Mouse (Mus musculus) urinary bladder, postnatal 25 days (tissue): ENCODE measurements around the gene Ulk2.

Experiments
- DNase-seq: peaks from one replicate; pipeline ENCODE4 v3.0.0; 2022; ENCODE audit warnings: low spot score

Gene Ulk2

DNA sequence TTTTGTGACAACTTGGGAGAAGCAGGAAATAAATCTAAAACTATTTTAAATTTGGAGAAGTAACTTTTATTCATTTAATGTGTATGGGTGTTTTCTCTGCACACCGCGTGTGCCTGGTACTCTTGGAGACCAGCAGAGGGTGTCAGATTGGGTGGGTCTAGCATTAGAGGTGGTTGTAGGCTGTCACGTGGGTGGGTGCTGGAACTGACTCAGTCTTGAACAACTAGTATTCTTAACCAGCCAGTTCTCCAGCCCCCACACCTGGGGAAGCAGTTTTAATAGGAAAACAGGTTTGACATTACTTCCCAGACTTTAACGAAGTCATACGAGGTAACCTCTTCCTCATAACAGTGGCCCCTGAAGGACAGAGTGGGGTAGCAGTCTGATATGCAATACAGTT is 94.4 kb downstream of the Ulk2 start:
- no peak for DNase-seq

DNA sequence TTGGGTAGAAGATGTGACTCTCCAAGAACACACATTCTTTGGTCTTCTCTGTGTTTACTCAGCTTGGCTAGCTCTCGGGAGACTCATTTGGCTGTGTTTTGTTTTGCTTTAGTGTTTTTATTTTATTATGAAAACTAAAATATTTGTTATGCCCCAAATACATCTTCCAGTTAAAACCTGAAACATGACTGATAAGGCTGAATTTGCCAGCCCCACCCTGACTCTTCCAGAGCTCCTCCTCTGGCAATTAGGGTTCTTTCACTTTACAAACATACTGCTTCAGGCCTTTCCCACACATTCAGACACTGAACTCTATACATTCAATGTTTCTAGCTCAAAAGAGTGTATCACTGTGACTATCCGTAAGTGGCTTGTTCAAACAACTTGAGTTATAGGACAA is 97.7 kb downstream of the Ulk2 start:
- DNase-seq, result no peak

- DNase-seq, result no peak
Measured at GRCm38 (mm10) chr11:61751612-61752011, 103.3 kb downstream of the Ulk2 start.

DNA sequence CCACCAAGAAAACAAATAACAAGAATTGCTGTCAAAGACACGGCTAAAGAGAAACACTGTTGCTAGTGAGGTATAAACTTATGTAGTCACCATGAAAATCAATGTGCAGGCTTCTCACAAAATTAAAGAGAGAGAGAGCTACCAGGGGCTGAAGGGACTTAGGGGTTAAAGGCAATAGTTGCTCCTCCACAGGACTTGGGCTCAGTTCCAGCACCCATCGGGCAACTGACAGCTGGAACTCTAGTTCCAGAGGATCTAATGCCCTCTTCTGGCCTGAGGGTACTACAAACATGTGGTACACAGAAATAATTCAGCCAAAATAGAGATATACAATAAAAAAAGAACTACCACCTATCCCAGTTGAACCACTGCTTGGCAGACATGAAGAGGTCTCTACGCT is 107.7 kb downstream of the Ulk2 start:
- DNase-seq, result no peak

DNA sequence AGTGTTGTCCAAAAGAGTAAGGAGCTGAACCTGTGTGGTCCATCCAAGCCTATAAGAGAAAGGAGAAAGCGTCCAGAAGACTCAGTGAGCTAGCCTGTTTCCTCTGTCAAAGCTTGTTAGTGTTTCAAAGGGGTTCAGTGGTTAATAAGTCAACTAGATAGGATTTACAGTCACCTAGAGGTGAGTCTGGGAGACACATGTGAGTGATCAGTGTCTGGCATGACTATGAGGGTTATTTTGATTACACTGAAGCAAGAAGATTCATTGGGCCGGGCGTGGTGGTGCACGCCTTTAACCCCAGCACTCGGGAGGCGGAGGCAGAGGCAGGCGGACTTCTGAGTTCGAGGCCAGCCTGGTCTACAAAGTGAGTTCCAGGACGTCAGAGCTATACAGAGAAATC is 109.1 kb downstream of the Ulk2 start:
- DNase-seq, result no peak

GRCm38 (mm10) chr11:61744460-61744859 is 110.4 kb downstream of the Ulk2 start:
- DNase-seq, result no peak

DNA sequence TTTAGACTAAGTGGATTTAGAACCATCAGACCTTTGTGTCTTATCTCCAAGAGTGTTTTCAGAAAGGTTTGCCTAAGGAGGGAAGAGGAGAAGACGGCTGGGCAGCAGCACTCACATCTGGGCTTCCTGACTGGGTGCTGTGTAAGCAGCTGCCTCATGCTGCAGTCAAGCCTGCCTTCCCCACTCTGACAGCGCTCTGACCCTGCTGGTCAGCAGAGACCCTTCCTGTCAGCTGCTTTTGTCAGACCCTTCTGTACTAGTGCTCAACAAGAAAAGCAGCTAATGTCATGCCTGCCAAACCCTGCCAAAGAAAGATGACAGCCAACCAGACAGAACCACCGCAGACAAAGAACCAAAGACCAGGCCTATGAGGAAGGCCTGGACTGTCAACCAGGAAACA is 111.1 kb downstream of the Ulk2 start:
- no peak for DNase-seq

GRCm38 (mm10) chr11:61740500-61740899 is 114.4 kb downstream of the Ulk2 start:
- DNase-seq, result no peak

GRCm38 (mm10) chr11:61737290-61737689 is 117.6 kb downstream of the Ulk2 start:
- no peak for DNase-seq

GRCm38 (mm10) chr11:61732672-61733071 is 122.2 kb downstream of the Ulk2 start:
- no peak for DNase-seq

DNA sequence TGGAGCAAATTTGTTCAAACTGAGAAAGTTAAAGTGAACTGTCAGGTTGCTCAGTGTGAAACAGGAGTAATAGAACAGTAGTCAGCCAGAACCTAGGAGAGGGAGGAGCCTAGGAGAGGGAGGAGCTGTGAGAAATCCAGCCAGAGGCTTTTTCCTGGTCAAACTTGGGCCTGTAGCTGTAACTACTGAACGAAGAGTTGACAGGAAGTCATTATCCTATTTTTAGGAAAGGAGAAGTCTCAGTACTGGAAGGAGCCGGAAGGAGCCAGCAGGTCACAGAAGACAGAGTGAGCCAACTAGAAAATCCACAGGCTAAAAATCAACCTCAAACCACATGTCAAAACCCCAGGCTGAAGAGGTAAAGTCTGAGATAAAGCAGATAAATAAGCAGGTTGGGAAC is 126.8 kb downstream of the Ulk2 start:
- DNase-seq, result no peak
